Mouse (Mus musculus) limb, embryonic 12.5 days (tissue): ENCODE results near the gene Efcab6. TPM values are rescaled to one million over a fixed set of nuclear protein-coding genes. Genes with fewer than 3 reads are reported as not detected.

Source experiments
- ATAC-seq: fragments of 200-750 bp; cut with Nextera tagmentation; 2 replicates; pipeline ENCODE4 v1.8.0; 2017; ENCODE audit warnings: low read depth, moderate TSS enrichment; ENCODE audit not compliant: insufficient number of reproducible peaks, insufficient read depth, low FRiP score, low TSS enrichment
- H3K27ac ChIP-seq: fragments of 300-500 bp; sonication (generic); 2 replicates; pipeline ENCODE4 v1.5.1; 2016; ENCODE audit warnings: mild to moderate bottlenecking, moderate library complexity
- H3K27me3 ChIP-seq: fragments of 300-500 bp; sonication (generic); 2 replicates; pipeline ENCODE4 v1.6.1; 2016; ENCODE audit warnings: mild to moderate bottlenecking, moderate library complexity
- H3K36me3 ChIP-seq: fragments of 300-500 bp; sonication (generic); 2 replicates; pipeline ENCODE4 v1.6.1; 2016; ENCODE audit warnings: mild to moderate bottlenecking, moderate library complexity
- H3K4me1 ChIP-seq: fragments of 300-500 bp; sonication (generic); replicated peaks from 2 replicates; pipeline ENCODE4 v1.6.1; 2016
- H3K4me2 ChIP-seq: fragments of 300-500 bp; sonication (generic); 2 replicates; pipeline ENCODE4 v1.6.1; 2016; ENCODE audit warnings: mild to moderate bottlenecking, moderate library complexity
- H3K4me3 ChIP-seq: fragments of 300-500 bp; sonication (generic); replicated peaks from 2 replicates; pipeline ENCODE4 v1.5.1; 2016; ENCODE audit warnings: mild to moderate bottlenecking
- H3K9ac ChIP-seq: fragments of 300-500 bp; sonication (generic); replicated peaks from 2 replicates; pipeline ENCODE4 v1.6.1; 2016; ENCODE audit warnings: mild to moderate bottlenecking, moderate library complexity
- H3K9me3 ChIP-seq: fragments of 300-500 bp; sonication (generic); 2 replicates; pipeline ENCODE4 v1.6.1; 2016; ENCODE audit warnings: mild to moderate bottlenecking, moderate library complexity
- WGBS: fragments of 180-500 bp; shearing (Covaris S2); methylation state at CpG from one replicate; pipeline ENCODE4 v1.1.7; 2016; 5-methylcytosine and 5-hydroxymethylcytosine counted together
- polyA plus RNA-seq: library from polyadenylated mRNA; unstranded; fragments of >200 nt; fragmentation: Nextera tagmentation; extraction: Ambion mirVana; gene quantifications from 2 replicates; pipeline ENCODE4 v1.2.1, GENCODE M21; 2016

Efcab6 gene
- polyA plus RNA-seq, 1 experiment from 2014 or later: 0.08 TPM

GRCm38 (mm10) chr15:83934816-83935215 lies 130.4 kb downstream of the Efcab6 start:
- Histone ChIP-seq H3K27ac (no peak overlapping the region), H3K27me3 (no peaks in the 10 kb centered on the region; the same call in 1 of the 2 replicates)
- 66% methylated on average over 2 of the region's 2 CpGs for WGBS

GRCm38 (mm10) chr15:83925338-83925737 lies 139.8 kb downstream of the Efcab6 start:
- Histone ChIP-seq H3K9ac (no peak overlapping the region), H3K4me1 (no peaks in the 10 kb centered on the region), H3K4me3 (no peak overlapping the region), H3K9me3 (no peaks in the 10 kb centered on the region), H3K27me3 (no peaks in the 10 kb centered on the region), H3K36me3 (no peaks in the 10 kb centered on the region), H3K4me2 (no peak overlapping the region), H3K27ac (no peak overlapping the region)
- WGBS: 70% methylated on average over 3 of the region's 3 CpGs
- ATAC-seq: no peak

More at GRCm38 (mm10) chr15:83934816-83935215, 130.4 kb downstream of the Efcab6 start:
- no peak overlapping the region for H3K4me2 ChIP-seq
- H3K36me3 ChIP-seq: no peaks in the 10 kb centered on the region
- H3K9ac ChIP-seq: no peak overlapping the region
- no peak for ATAC-seq
- no peaks in the 10 kb centered on the region for H3K9me3 ChIP-seq
- H3K4me3 ChIP-seq: no peak overlapping the region
- no peaks in the 10 kb centered on the region for H3K4me1 ChIP-seq

- no peak overlapping the region for H3K27ac ChIP-seq
- ATAC-seq: no peak
- WGBS: 15% methylated on average over 4 of the region's 4 CpGs
Observed at GRCm38 (mm10) chr15:83924656-83925055, 140.5 kb downstream of the Efcab6 start.

GRCm38 (mm10) chr15:83915376-83915775 lies 149.8 kb downstream of the Efcab6 start:
- H3K4me2 ChIP-seq: no peak overlapping the region
- no peaks in the 10 kb centered on the region for H3K4me1 ChIP-seq
- 87% methylated on average over 10 of the region's 10 CpGs for WGBS
- no peak overlapping the region for H3K9ac ChIP-seq
- H3K4me3 ChIP-seq: no peak overlapping the region
- ATAC-seq: no peak
- no peak overlapping the region for H3K27ac ChIP-seq
- no peaks in the 10 kb centered on the region for H3K27me3 ChIP-seq
- no peaks in the 10 kb centered on the region for H3K36me3 ChIP-seq
- H3K9me3 ChIP-seq: no peaks in the 10 kb centered on the region

More at GRCm38 (mm10) chr15:83924656-83925055, 140.5 kb downstream of the Efcab6 start:
- no peaks in the 10 kb centered on the region for H3K4me1 ChIP-seq
- H3K4me3 ChIP-seq: no peak overlapping the region
- H3K9ac ChIP-seq: no peak overlapping the region
- no peaks in the 10 kb centered on the region for H3K36me3 ChIP-seq
- H3K4me2 ChIP-seq: no peak overlapping the region
- H3K27me3 ChIP-seq: no peaks in the 10 kb centered on the region
- H3K9me3 ChIP-seq: no peaks in the 10 kb centered on the region

GRCm38 (mm10) chr15:83913028-83913714 lies 152.0 kb downstream of the Efcab6 start:
- WGBS: 84% methylated on average over 14 of the region's 14 CpGs
- no peak for ATAC-seq

GRCm38 (mm10) chr15:83906472-83906871 lies 158.7 kb downstream of the Efcab6 start:
- Histone ChIP-seq H3K36me3 (no peaks in the 10 kb centered on the region), H3K4me2 (no peak overlapping the region), H3K9me3 (no peaks in the 10 kb centered on the region), H3K4me3 (no peak overlapping the region), H3K27ac (no peak overlapping the region), H3K4me1 (no peaks in the 10 kb centered on the region), H3K27me3 (peaks cover 17% of the 10 kb centered on the region; the same call in 1 of the 2 replicates), H3K9ac (no peak overlapping the region)
- ATAC-seq: no peak
- 92% methylated on average over 13 of the region's 13 CpGs for WGBS

More at GRCm38 (mm10) chr15:83913028-83913714, 152.0 kb downstream of the Efcab6 start:
- Histone ChIP-seq H3K4me3 (no peak overlapping the region), H3K4me1 (no peaks in the 10 kb centered on the region), H3K9ac (no peak overlapping the region), H3K4me2 (no peak overlapping the region), H3K27me3 (no peaks in the 10 kb centered on the region), H3K9me3 (no peaks in the 10 kb centered on the region), H3K27ac (no peak overlapping the region), H3K36me3 (no peaks in the 10 kb centered on the region)

GRCm38 (mm10) chr15:83897286-83897685 lies 167.9 kb downstream of the Efcab6 start:
- Histone ChIP-seq H3K9ac (no peak overlapping the region), H3K36me3 (no peaks in the 10 kb centered on the region), H3K4me1 (no peaks in the 10 kb centered on the region), H3K4me3 (no peak overlapping the region), H3K27me3 (peaks cover 13% of the 10 kb centered on the region; the same call in 1 of the 2 replicates), H3K9me3 (no peaks in the 10 kb centered on the region), H3K4me2 (no peak overlapping the region), H3K27ac (no peak overlapping the region)
- 60% methylated on average over 9 of the region's 9 CpGs for WGBS
- ATAC-seq: no peak

GRCm38 (mm10) chr15:83896011-83896410 lies 169.2 kb downstream of the Efcab6 start:
- no peak overlapping the region for H3K4me2 ChIP-seq
- H3K27ac ChIP-seq: no peak overlapping the region
- 47% methylated on average over 9 of the region's 9 CpGs for WGBS
- H3K36me3 ChIP-seq: no peaks in the 10 kb centered on the region
- peaks cover 9% of the 10 kb centered on the region for H3K27me3 ChIP-seq
- H3K4me1 ChIP-seq: no peaks in the 10 kb centered on the region
- H3K9ac ChIP-seq: no peak overlapping the region
- no peaks in the 10 kb centered on the region for H3K9me3 ChIP-seq
- ATAC-seq: no peak
- no peak overlapping the region for H3K4me3 ChIP-seq

- Histone ChIP-seq H3K4me3 (no peak overlapping the region), H3K27ac (no peak overlapping the region), H3K4me1 (no peaks in the 10 kb centered on the region), H3K9me3 (no peaks in the 10 kb centered on the region), H3K4me2 (no peak overlapping the region), H3K36me3 (no peaks in the 10 kb centered on the region), H3K9ac (no peak overlapping the region), H3K27me3 (peaks cover 5% of the 10 kb centered on the region)
- WGBS: 79% methylated on average over 7 of the region's 7 CpGs
- no peak for ATAC-seq
Observed at GRCm38 (mm10) chr15:83894261-83894660, 170.9 kb downstream of the Efcab6 start.

- no peak overlapping the region for H3K4me2 ChIP-seq
- no peak overlapping the region for H3K9ac ChIP-seq
- no peak for ATAC-seq
- H3K4me1 ChIP-seq: no peaks in the 10 kb centered on the region
- H3K36me3 ChIP-seq: no peaks in the 10 kb centered on the region
- no peak overlapping the region for H3K4me3 ChIP-seq
- H3K27ac ChIP-seq: no peak overlapping the region
- 85% methylated on average over 15 of the region's 15 CpGs for WGBS
- H3K27me3 ChIP-seq: peaks cover 5% of the 10 kb centered on the region
- no peaks in the 10 kb centered on the region for H3K9me3 ChIP-seq
Observed at GRCm38 (mm10) chr15:83892871-83893270, 172.3 kb downstream of the Efcab6 start.

- no peaks in the 10 kb centered on the region for H3K36me3 ChIP-seq
- H3K27me3 ChIP-seq: peaks cover 5% of the 10 kb centered on the region
- ATAC-seq: no peak
- no peak overlapping the region for H3K27ac ChIP-seq
- H3K4me3 ChIP-seq: no peak overlapping the region
- H3K4me2 ChIP-seq: no peak overlapping the region
- no peaks in the 10 kb centered on the region for H3K4me1 ChIP-seq
- 91% methylated on average over 9 of the region's 9 CpGs for WGBS
- no peaks in the 10 kb centered on the region for H3K9me3 ChIP-seq
- H3K9ac ChIP-seq: no peak overlapping the region
Observed at GRCm38 (mm10) chr15:83884291-83884690, 180.9 kb downstream of the Efcab6 start.

GRCm38 (mm10) chr15:83883821-83884220 lies 181.4 kb downstream of the Efcab6 start:
- no peak overlapping the region for H3K4me2 ChIP-seq
- no peak overlapping the region for H3K27ac ChIP-seq
- H3K36me3 ChIP-seq: no peaks in the 10 kb centered on the region
- H3K9ac ChIP-seq: no peak overlapping the region
- no peak overlapping the region for H3K4me3 ChIP-seq
- ATAC-seq: no peak
- no peaks in the 10 kb centered on the region for H3K4me1 ChIP-seq
- H3K9me3 ChIP-seq: no peaks in the 10 kb centered on the region
- WGBS: 91% methylated on average over 8 of the region's 8 CpGs
- peaks cover 5% of the 10 kb centered on the region for H3K27me3 ChIP-seq
